In genomic region chr17:56276643-56277566, GRCm38 (mm10) we compare ENCODE assay signal across 8 mouse cellular contexts. TPM values are rescaled to one million over a fixed set of nuclear protein-coding genes. Genes with fewer than 3 reads are reported as not detected.
DNase-seq lines count a peak whose midpoint lies in the region; ATAC-seq and TF ChIP-seq lines count a peak whose summit lies in the region.

Ticam1 (minus strand) TSS chr17:56276786.

- no peaks in the 10 kb centered on the region for H3K9me3 ChIP-seq in hindbrain, embryonic 11.5 days (ENCODE audit: control insufficient read depth, low read length)

- peak within 1 kb of the TSS; percentile 62 for H3K4me2 ChIP-seq in hindbrain, embryonic 11.5 days (replicated peaks; ENCODE audit: low read depth, low read length)

- peak within 1 kb of the TSS; percentile 0; the same call in 1 of the 2 replicates for H3K27ac ChIP-seq in hindbrain, embryonic 11.5 days (ENCODE audit: low read depth, low read length)

- peak within 1 kb of the TSS; percentile 36 for H3K4me3 ChIP-seq in hindbrain, embryonic 11.5 days (ENCODE audit: low read depth, low read length)

- H3K36me3 ChIP-seq in hindbrain, embryonic 11.5 days (ENCODE audit: control insufficient read depth, insufficient read depth, low read length): no peaks in the 10 kb centered on the region

- WGBS in hindbrain, embryonic 11.5 days: 10% methylated on average over 17 of the region's 21 CpGs

- H3K9ac ChIP-seq in hindbrain, embryonic 11.5 days (ENCODE audit: low read depth, low read length): peak within 1 kb of the TSS; percentile 52

- POLR2A ChIA-PET in Patski (lab: Charles Lee): no interaction called here

- no peak for TF ChIP-seq CTCF in Patski (IDR thresholded peaks at IDR 0.05)

- CTCF ChIA-PET in Patski (lab: Charles Lee): interaction anchor here (1.1 to 1.2 kb wide), 3 partner anchors 9 to 58 kb away, joined by 3 to 5 read pairs (median 4); no protein-coding TSS in a partner anchor

- DNase-seq in Patski (ENCODE audit: low read depth, low spot score): peak; percentile 94
- peak; percentile 79 for DNase-seq in cerebellum, adult 9-11 months
- DNase-seq in frontal cortex, adult 2 months (ENCODE audit: extremely low spot score in 1 of 2, low spot score in 1 of 2): peak; percentile 76 to 86
- peak; percentile 88 for DNase-seq in hindbrain, embryonic 11.5 days (ENCODE audit: low spot score)
- peak; percentile 94 for DNase-seq in layer of hippocampus, adult 9-11 months
- peak; percentile 95 for DNase-seq in lung, postnatal 10 days
- DNase-seq in ovary, postnatal 14 days (ENCODE audit: low spot score): peak; percentile 76
- DNase-seq in thymus, postnatal 10 days (ENCODE audit: low spot score in 2 of 2): peak; percentile 57 to 64

- no peaks in the 10 kb centered on the region for H3K27me3 ChIP-seq in Patski
- H3K27me3 ChIP-seq in hindbrain, embryonic 11.5 days (ENCODE audit: control insufficient read depth, insufficient read depth, low read length): no peaks in the 10 kb centered on the region

- no peaks in the 10 kb centered on the region for H3K4me1 ChIP-seq in hindbrain, embryonic 11.5 days (replicated peaks; ENCODE audit: control insufficient read depth, insufficient read depth, low read length)

- in situ Hi-C loops in Patski (cut with MboI; ENCODE audit: low pct_unique_long_range_greater_than_20kb): no loop called here

- ATAC-seq in Patski: peak; percentile 92
- peak; percentile 89 for ATAC-seq in hindbrain, embryonic 11.5 days (ENCODE audit: low FRiP score)

RNA-seq across cellular contexts. Expression of gene Ticam1, which starts in this region (rescaled TPM):
- 23.9 TPM for polyA plus RNA-seq in Patski (2021)
- polyA plus RNA-seq in frontal cortex, adult 2 months (2012; rRNA removed): 4.5 and 5.0 TPM in 2 replicates
- 2.1 and 2.7 TPM in 2 replicates for polyA plus RNA-seq in hindbrain, embryonic 11.5 days (2014; fragmentation: Nextera tagmentation; extraction: Ambion mirVana)

Comparison
In these comparisons a context has a peak if more than half of its experiments do, and no peak if none do; other contexts are left out.
1. Peak in every context shown above with its lines: DNase-seq, ATAC-seq, H3K4me3 ChIP-seq and H3K27ac ChIP-seq.